Mouse (Mus musculus) A20 (cell line): Measurements from ENCODE around the gene Plppr4.

ENCODE experiments used
- DNase-seq: peaks from one replicate; pipeline ENCODE4 v3.0.0-alpha.2; 2011; ENCODE audit warnings: low read depth, low spot score

Gene Plppr4

GRCm38 (mm10) chr3:117360528-117360927 lies at the start of gene Plppr4:
Gene Plppr4 (minus strand): TSS chr3:117360876.
- no peak for DNase-seq

GRCm38 (mm10) chr3:117405821-117406220 lies 45.1 kb upstream of the Plppr4 start:
- DNase-seq, result no peak

- DNase-seq, result no peak
Measured at GRCm38 (mm10) chr3:117403740-117404139, 43.1 kb upstream of the Plppr4 start.

- DNase-seq, result no peak
Measured at GRCm38 (mm10) chr3:117366041-117366440, 5.4 kb upstream of the Plppr4 start.

GRCm38 (mm10) chr3:117359686-117360521 lies 772 bp downstream of the Plppr4 start:
- no peak for DNase-seq

- DNase-seq, result no peak
Measured at GRCm38 (mm10) chr3:117358981-117359628, 1.6 kb downstream of the Plppr4 start.

GRCm38 (mm10) chr3:117357367-117357766 lies 3.3 kb downstream of the Plppr4 start:
- no peak for DNase-seq

GRCm38 (mm10) chr3:117353940-117354339 lies 6.7 kb downstream of the Plppr4 start:
- DNase-seq, result no peak

GRCm38 (mm10) chr3:117346351-117346750 lies 14.3 kb downstream of the Plppr4 start:
- no peak for DNase-seq

- DNase-seq, result no peak
Measured at GRCm38 (mm10) chr3:117331502-117331901, 29.2 kb downstream of the Plppr4 start.

GRCm38 (mm10) chr3:117329485-117329884 lies 31.2 kb downstream of the Plppr4 start:
- DNase-seq, result no peak

GRCm38 (mm10) chr3:117326551-117326950 lies 34.1 kb downstream of the Plppr4 start:
- no peak for DNase-seq

- DNase-seq, result peak; percentile 69
Measured at GRCm38 (mm10) chr3:117319671-117320070, 41.0 kb downstream of the Plppr4 start.

GRCm38 (mm10) chr3:117313339-117313738 lies 47.3 kb downstream of the Plppr4 start:
- no peak for DNase-seq

- no peak for DNase-seq
Measured at GRCm38 (mm10) chr3:117312097-117312496, 48.6 kb downstream of the Plppr4 start.

- DNase-seq, result no peak
Measured at GRCm38 (mm10) chr3:117310801-117311368, 49.8 kb downstream of the Plppr4 start.

- DNase-seq, result no peak
Measured at GRCm38 (mm10) chr3:117309580-117309910, 51.1 kb downstream of the Plppr4 start.

- DNase-seq, result peak; percentile 58
Measured at GRCm38 (mm10) chr3:117308895-117309579, 51.6 kb downstream of the Plppr4 start.

GRCm38 (mm10) chr3:117307555-117307954 lies 53.1 kb downstream of the Plppr4 start:
- DNase-seq, result no peak

GRCm38 (mm10) chr3:117304037-117304436 lies 56.6 kb downstream of the Plppr4 start:
- DNase-seq, result no peak

GRCm38 (mm10) chr3:117300735-117301271 lies 59.9 kb downstream of the Plppr4 start:
- DNase-seq, result no peak

- DNase-seq, result no peak
Measured at GRCm38 (mm10) chr3:117297735-117298134, 62.9 kb downstream of the Plppr4 start.
